Mouse (Mus musculus): ENCODE data around the gene Erfe. TPM values are rescaled to one million over a fixed set of nuclear protein-coding genes. Genes with fewer than 3 reads are reported as not detected.

Gene Erfe
- polyA plus RNA-seq, 1 experiment from 2014 or later: 1.8 TPM

- Histone ChIP-seq H3K9me3 (no peaks in the 10 kb centered on the region), H3K36me3 (replicated peaks) (peaks cover 42% of the 10 kb centered on the region), H3K27me3 (replicated peaks; ENCODE audit: low read depth, poor library complexity, severe bottlenecking) (no peaks in the 10 kb centered on the region), H3K4me3 (peak overlapping the region; percentile 84), H3K4me1 (peaks cover 16% of the 10 kb centered on the region), H3K27ac (replicated peaks) (peak overlapping the region; percentile 95)
- WGBS: 2% methylated on average over 12 of the region's 12 CpGs
- no peak for DNase-seq (ENCODE audit: low spot score)
These were observed 31.7 kb downstream of the Erfe start for GRCm38 (mm10) chr1:91397927-91398259.

- WGBS: under 1% methylated on average over 91 of the region's 91 CpGs
- Histone ChIP-seq H3K4me1 (peaks cover 16% of the 10 kb centered on the region), H3K27me3 (replicated peaks; ENCODE audit: low read depth, poor library complexity, severe bottlenecking) (no peaks in the 10 kb centered on the region), H3K9me3 (no peaks in the 10 kb centered on the region), H3K36me3 (replicated peaks) (peaks cover 36% of the 10 kb centered on the region), H3K4me3 (peak within 1 kb of the TSS; percentile 84), H3K27ac (replicated peaks) (peak within 1 kb of the TSS; percentile 95)
- DNase-seq (ENCODE audit: low spot score): peak; percentile 93
These were observed 32.2 kb downstream of the Erfe start, which contains the start of gene Ilkap for GRCm38 (mm10) chr1:91398260-91399062. Gene Ilkap, minus strand, starts transcription at chr1:91398815.

- 31% methylated on average over 1 of the region's 1 CpGs for WGBS
- peaks cover 23% of the 10 kb centered on the region for H3K27me3 ChIP-seq (replicated peaks; ENCODE audit: low read depth, poor library complexity, severe bottlenecking)
- no peak overlapping the region for H3K27ac ChIP-seq (replicated peaks)
- no peaks in the 10 kb centered on the region for H3K9me3 ChIP-seq
- no peak overlapping the region for H3K4me3 ChIP-seq
- DNase-seq (ENCODE audit: low spot score): no peak
- H3K36me3 ChIP-seq (replicated peaks): no peaks in the 10 kb centered on the region
- H3K4me1 ChIP-seq: peaks cover 5% of the 10 kb centered on the region; the same call in 1 of the 2 replicates
These were observed 38.7 kb downstream of the Erfe start for GRCm38 (mm10) chr1:91404976-91405375.

- H3K4me1 ChIP-seq: peaks cover 10% of the 10 kb centered on the region; the same call in 1 of the 2 replicates
- H3K4me3 ChIP-seq: no peak overlapping the region
- no peak for DNase-seq (ENCODE audit: low spot score)
- H3K27ac ChIP-seq (replicated peaks): no peak overlapping the region
- peaks cover 5% of the 10 kb centered on the region; the same call in 1 of the 2 replicates for H3K36me3 ChIP-seq (replicated peaks)
- H3K27me3 ChIP-seq (replicated peaks; ENCODE audit: low read depth, poor library complexity, severe bottlenecking): peaks cover 23% of the 10 kb centered on the region
- H3K9me3 ChIP-seq: no peaks in the 10 kb centered on the region
- 63% methylated on average over 23 of the region's 23 CpGs for WGBS
These were observed 39.4 kb downstream of the Erfe start for GRCm38 (mm10) chr1:91405406-91406169.

GRCm38 (mm10) chr1:91407819-91408218, 41.6 kb downstream of the Erfe start:
- H3K4me1 ChIP-seq: peaks cover 25% of the 10 kb centered on the region
- H3K27ac ChIP-seq (replicated peaks): no peak overlapping the region
- peaks cover 37% of the 10 kb centered on the region for H3K27me3 ChIP-seq (replicated peaks; ENCODE audit: low read depth, poor library complexity, severe bottlenecking)
- WGBS: 91% methylated on average over 4 of the region's 4 CpGs
- peaks cover 18% of the 10 kb centered on the region for H3K36me3 ChIP-seq (replicated peaks)
- DNase-seq (ENCODE audit: low spot score): no peak
- H3K9me3 ChIP-seq: no peaks in the 10 kb centered on the region
- no peak overlapping the region for H3K4me3 ChIP-seq

- no peak for DNase-seq (ENCODE audit: low spot score)
- peaks cover 18% of the 10 kb centered on the region for H3K36me3 ChIP-seq (replicated peaks)
- peaks cover 23% of the 10 kb centered on the region for H3K27me3 ChIP-seq (replicated peaks; ENCODE audit: low read depth, poor library complexity, severe bottlenecking)
- H3K4me1 ChIP-seq: peaks cover 46% of the 10 kb centered on the region
- 55% methylated on average over 8 of the region's 8 CpGs for WGBS
- H3K27ac ChIP-seq (replicated peaks): peak overlapping the region; percentile 94
- peak overlapping the region; percentile 85 for H3K4me3 ChIP-seq
- no peaks in the 10 kb centered on the region for H3K9me3 ChIP-seq
These were observed 45.5 kb downstream of the Erfe start for GRCm38 (mm10) chr1:91411631-91412285.

GRCm38 (mm10) chr1:91412286-91413029, 46.2 kb downstream of the Erfe start:
- Histone ChIP-seq H3K9me3 (no peaks in the 10 kb centered on the region), H3K36me3 (replicated peaks) (peaks cover 18% of the 10 kb centered on the region), H3K4me1 (peaks cover 46% of the 10 kb centered on the region), H3K27ac (replicated peaks) (peak overlapping the region; percentile 94), H3K4me3 (peak overlapping the region; percentile 85), H3K27me3 (replicated peaks; ENCODE audit: low read depth, poor library complexity, severe bottlenecking) (peaks cover 23% of the 10 kb centered on the region)
- WGBS: 4% methylated on average over 65 of the region's 65 CpGs
- no peak for DNase-seq (ENCODE audit: low spot score)

- Histone ChIP-seq H3K36me3 (replicated peaks) (peaks cover 18% of the 10 kb centered on the region), H3K9me3 (no peaks in the 10 kb centered on the region), H3K27ac (replicated peaks) (peak overlapping the region; percentile 94), H3K27me3 (replicated peaks; ENCODE audit: low read depth, poor library complexity, severe bottlenecking) (peaks cover 23% of the 10 kb centered on the region), H3K4me3 (peak overlapping the region; percentile 85), H3K4me1 (peaks cover 50% of the 10 kb centered on the region)
- DNase-seq (ENCODE audit: low spot score): peak; percentile 98
- under 1% methylated on average over 34 of the region's 34 CpGs for WGBS
These were observed 46.8 kb downstream of the Erfe start for GRCm38 (mm10) chr1:91413030-91413506.

- WGBS: 0% methylated on average over 14 of the region's 14 CpGs
- H3K4me1 ChIP-seq: peaks cover 50% of the 10 kb centered on the region
- H3K27me3 ChIP-seq (replicated peaks; ENCODE audit: low read depth, poor library complexity, severe bottlenecking): peaks cover 23% of the 10 kb centered on the region
- H3K27ac ChIP-seq (replicated peaks): peak overlapping the region; percentile 94
- H3K36me3 ChIP-seq (replicated peaks): peaks cover 18% of the 10 kb centered on the region
- DNase-seq (ENCODE audit: low spot score): no peak
- peak overlapping the region; percentile 85 for H3K4me3 ChIP-seq
- no peaks in the 10 kb centered on the region for H3K9me3 ChIP-seq
These were observed 47.3 kb downstream of the Erfe start for GRCm38 (mm10) chr1:91413536-91413897.

GRCm38 (mm10) chr1:91413898-91414594, 47.8 kb downstream of the Erfe start, which contains the start of gene Hes6:
Gene Hes6, minus strand, starts transcription at chr1:91414038.
- WGBS: under 1% methylated on average over 39 of the region's 39 CpGs
- Histone ChIP-seq H3K27ac (replicated peaks) (peak within 1 kb of the TSS; percentile 94), H3K4me1 (peaks cover 50% of the 10 kb centered on the region), H3K4me3 (peak within 1 kb of the TSS; percentile 85), H3K27me3 (replicated peaks; ENCODE audit: low read depth, poor library complexity, severe bottlenecking) (peaks cover 23% of the 10 kb centered on the region), H3K36me3 (replicated peaks) (peaks cover 18% of the 10 kb centered on the region), H3K9me3 (no peaks in the 10 kb centered on the region)
- peak; percentile 88 for DNase-seq (ENCODE audit: low spot score)

GRCm38 (mm10) chr1:91414903-91415302, 48.7 kb downstream of the Erfe start:
- Histone ChIP-seq H3K36me3 (replicated peaks) (peaks cover 18% of the 10 kb centered on the region), H3K4me3 (peak overlapping the region; percentile 85), H3K9me3 (no peaks in the 10 kb centered on the region), H3K27me3 (replicated peaks; ENCODE audit: low read depth, poor library complexity, severe bottlenecking) (peaks cover 23% of the 10 kb centered on the region), H3K4me1 (peaks cover 50% of the 10 kb centered on the region), H3K27ac (replicated peaks) (peak overlapping the region; percentile 94)
- WGBS: 54% methylated on average over 4 of the region's 4 CpGs
- no peak for DNase-seq (ENCODE audit: low spot score)
